In genomic region chr1:168230134-168230533, GRCm38 (mm10) we compare ENCODE assay signal across 9 mouse cellular contexts.
DNase-seq lines count a peak whose midpoint lies in the region; ATAC-seq and TF ChIP-seq lines count a peak whose summit lies in the region.
"Had no signal": no experiment of that assay in that cellular context is flagged by ENCODE, and none has a peak within 500 bp of the region (broad histone marks: within the 10 kb centered on the region; RNA-seq: fewer than 3 reads in every experiment).

No protein-coding gene starts in this region.

- ATAC-seq in intestine, embryonic 14.5 days (replicated peaks; ENCODE audit: low FRiP score, low TSS enrichment, low read depth): peak; percentile 68
- no peak for ATAC-seq in intestine, postnatal 0 days
- ATAC-seq in forebrain, embryonic 12.5 days (ENCODE audit: low FRiP score): peak; percentile 57; the same call in 1 of the 2 replicates
- ATAC-seq in limb, embryonic 14.5 days (ENCODE audit: low FRiP score, low read depth): peak; percentile 72

- H3K9ac ChIP-seq in intestine, embryonic 14.5 days (ENCODE audit: low read length): no peak overlapping the region
- no peak overlapping the region for H3K9ac ChIP-seq in intestine, postnatal 0 days (ENCODE audit: low read depth, low read length)
- H3K9ac ChIP-seq in forebrain, embryonic 12.5 days: no peak overlapping the region
- no peak overlapping the region for H3K9ac ChIP-seq in limb, embryonic 14.5 days (ENCODE audit: low read depth, low read length, severe bottlenecking)

- intact Hi-C loops in left cerebral cortex, adult 2 months (cut with DNase I): no loop called here

- no peak for TF ChIP-seq POLR2A in brain, embryonic 14.5 days (IDR thresholded peaks at IDR 0.05; ENCODE audit: borderline replicate concordance, extremely low read depth, insufficient read depth, insufficient read length, poor library complexity, severe bottlenecking)
- TF ChIP-seq POLR2A in limb, embryonic 14.5 days (IDR thresholded peaks at IDR 0.05; ENCODE audit: borderline replicate concordance, extremely low read depth, insufficient read depth, insufficient read length): no peak

- H3K27me3 ChIP-seq in intestine, embryonic 14.5 days (replicated peaks; ENCODE audit: control insufficient read depth, insufficient read depth, low read length): no peaks in the 10 kb centered on the region
- H3K27me3 ChIP-seq in intestine, postnatal 0 days (replicated peaks; ENCODE audit: control insufficient read depth, insufficient read depth, low read length): no peaks in the 10 kb centered on the region
- no peaks in the 10 kb centered on the region for H3K27me3 ChIP-seq in forebrain, embryonic 12.5 days
- no peaks in the 10 kb centered on the region for H3K27me3 ChIP-seq in limb, embryonic 14.5 days (ENCODE audit: control insufficient read depth, insufficient read depth, low read length)

- H3K9me3 ChIP-seq in intestine, embryonic 14.5 days (ENCODE audit: control insufficient read depth, low read length): no peaks in the 10 kb centered on the region
- H3K9me3 ChIP-seq in intestine, postnatal 0 days (ENCODE audit: control insufficient read depth): no peaks in the 10 kb centered on the region
- H3K9me3 ChIP-seq in forebrain, embryonic 12.5 days: no peaks in the 10 kb centered on the region
- H3K9me3 ChIP-seq in limb, embryonic 14.5 days (ENCODE audit: control insufficient read depth, low read length): no peaks in the 10 kb centered on the region

- 0 out of 2 replicates have a peak overlapping the region, but pooled peaks have one; percentile 33 for H3K27ac ChIP-seq in intestine, embryonic 14.5 days (ENCODE audit: low read depth)
- no peak overlapping the region for H3K27ac ChIP-seq in intestine, postnatal 0 days (ENCODE audit: low read depth, low read length)
- H3K27ac ChIP-seq in forebrain, embryonic 12.5 days: peak overlapping the region; percentile 60
- H3K27ac ChIP-seq in limb, embryonic 14.5 days (replicated peaks; ENCODE audit: low read depth, low read length): no peak overlapping the region
- H3K27ac ChIP-seq in left cerebral cortex, adult 2 months: no peak overlapping the region

- 26% methylated on average over 4 of the region's 4 CpGs for WGBS in intestine, embryonic 14.5 days
- 52% methylated on average over 4 of the region's 4 CpGs for WGBS in intestine, postnatal 0 days
- 53% methylated on average over 4 of the region's 4 CpGs for whole genome bisulfite sequencing in forebrain, embryonic 12.5 days
- 28% methylated on average over 4 of the region's 4 CpGs for WGBS in limb, embryonic 14.5 days

- peaks cover 31% of the 10 kb centered on the region for H3K4me1 ChIP-seq in intestine, embryonic 14.5 days (replicated peaks; ENCODE audit: control insufficient read depth, insufficient read depth, low read length)
- H3K4me1 ChIP-seq in intestine, postnatal 0 days (replicated peaks; ENCODE audit: control insufficient read depth, insufficient read depth, low read length): no peaks in the 10 kb centered on the region; the same call in none of the 2 replicates
- peaks cover 57% of the 10 kb centered on the region for H3K4me1 ChIP-seq in forebrain, embryonic 12.5 days
- peaks cover 33% of the 10 kb centered on the region for H3K4me1 ChIP-seq in limb, embryonic 14.5 days (ENCODE audit: control insufficient read depth, insufficient read depth, low read length)

- no peak for TF ChIP-seq CTCF in intestine, postnatal 0 days (IDR thresholded peaks at IDR 0.05; ENCODE audit: low read depth)
- no peak for TF ChIP-seq CTCF in brain, embryonic 14.5 days (IDR thresholded peaks at IDR 0.05; ENCODE audit: borderline replicate concordance, extremely low read depth, insufficient read depth, insufficient read length)
- TF ChIP-seq CTCF in left cerebral cortex, adult 2 months (IDR thresholded peaks at IDR 0.05): no peak

- no peak for DNase-seq in intestine, embryonic 14.5 days (ENCODE audit: low spot score)
- peak; percentile 80 for DNase-seq in brain, embryonic 14.5 days (ENCODE audit: low read depth)
- DNase-seq in limb, embryonic 14.5 days (ENCODE audit: low spot score): peak; percentile 56
- no peak for DNase-seq in adrenal gland, adult 18-20 months (ENCODE audit: low spot score in 2 of 2)
- no peak for DNase-seq in adrenal gland, postnatal 4 days (ENCODE audit: low spot score in 2 of 2)
- no peak for DNase-seq in left cerebral cortex, adult 2 months (ENCODE audit: extremely low spot score in 1 of 2, low spot score in 2 of 2)

- H3K4me3 ChIP-seq in intestine, embryonic 14.5 days (ENCODE audit: low read depth, low read length): no peak overlapping the region
- no peak overlapping the region for H3K4me3 ChIP-seq in intestine, postnatal 0 days (ENCODE audit: low read depth, low read length)
- H3K4me3 ChIP-seq in forebrain, embryonic 12.5 days (replicated peaks): no peak overlapping the region
- H3K4me3 ChIP-seq in limb, embryonic 14.5 days (replicated peaks; ENCODE audit: low read length): no peak overlapping the region
- no peak overlapping the region for H3K4me3 ChIP-seq in left cerebral cortex, adult 2 months

- H3K4me2 ChIP-seq in intestine, embryonic 14.5 days (ENCODE audit: low read length): no peak overlapping the region
- no peak overlapping the region for H3K4me2 ChIP-seq in intestine, postnatal 0 days (replicated peaks; ENCODE audit: low read depth)
- H3K4me2 ChIP-seq in forebrain, embryonic 12.5 days: no peak overlapping the region
- 0 out of 2 replicates have a peak overlapping the region, but pooled peaks have one; percentile 10 for H3K4me2 ChIP-seq in limb, embryonic 14.5 days (replicated peaks; ENCODE audit: low read depth, low read length, severe bottlenecking)

- no peaks in the 10 kb centered on the region for H3K36me3 ChIP-seq in intestine, embryonic 14.5 days (ENCODE audit: control insufficient read depth, insufficient read depth, low read length)
- no peaks in the 10 kb centered on the region for H3K36me3 ChIP-seq in intestine, postnatal 0 days (ENCODE audit: control insufficient read depth, insufficient read depth)
- H3K36me3 ChIP-seq in forebrain, embryonic 12.5 days (replicated peaks): peaks cover 3% of the 10 kb centered on the region; the same call in 1 of the 2 replicates
- no peaks in the 10 kb centered on the region for H3K36me3 ChIP-seq in limb, embryonic 14.5 days (ENCODE audit: control insufficient read depth, insufficient read depth, low read length)
- H3K36me3 ChIP-seq: G1E had no signal

Comparison
In these comparisons a context has a peak if more than half of its experiments do, and no peak if none do; other contexts are left out.
1. H3K27ac ChIP-seq: peak in intestine, embryonic 14.5 days (single experiment) and forebrain, embryonic 12.5 days (single experiment); none in intestine, postnatal 0 days (single experiment), limb, embryonic 14.5 days (single experiment) and left cerebral cortex, adult 2 months (single experiment).
2. DNase-seq: peak in brain, embryonic 14.5 days (single experiment) and limb, embryonic 14.5 days (single experiment); none in intestine, embryonic 14.5 days (single experiment), adrenal gland, adult 18-20 months (0 of 2), adrenal gland, postnatal 4 days (0 of 2) and left cerebral cortex, adult 2 months (0 of 2).